Mouse (Mus musculus) right cerebral cortex, adult 18-20 months (tissue): ENCODE measurements around the gene Gm20388.
A peak's percentile ranks its signal among the peaks of the same experiment; 100 is the strongest.

Experiments used
- DNase-seq: peaks from one replicate; pipeline ENCODE4 v3.0.0; 2022; ENCODE audit warnings: mixed read lengths

The Gm20388 gene

DNA sequence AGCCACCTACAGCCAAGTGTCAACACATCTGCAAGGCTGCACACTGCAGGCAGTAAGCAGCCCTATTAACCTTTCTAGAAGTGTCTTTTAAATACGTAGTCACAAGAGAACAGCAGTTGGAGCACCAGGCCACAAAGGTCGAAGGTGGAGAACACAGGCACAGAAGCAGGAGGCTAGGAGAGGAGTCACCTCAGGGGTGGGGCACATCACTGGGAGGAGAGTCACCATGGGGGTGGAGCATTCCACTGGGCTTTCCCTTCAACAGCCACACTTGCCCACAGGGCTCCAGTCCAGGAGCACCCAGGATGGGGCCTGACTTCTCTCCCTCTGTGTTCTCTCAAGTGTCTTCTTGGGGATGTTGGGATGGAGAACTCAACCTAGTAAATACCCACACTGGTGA is 185.8 kb downstream of the Gm20388 start:
- DNase-seq, result no peak

DNA sequence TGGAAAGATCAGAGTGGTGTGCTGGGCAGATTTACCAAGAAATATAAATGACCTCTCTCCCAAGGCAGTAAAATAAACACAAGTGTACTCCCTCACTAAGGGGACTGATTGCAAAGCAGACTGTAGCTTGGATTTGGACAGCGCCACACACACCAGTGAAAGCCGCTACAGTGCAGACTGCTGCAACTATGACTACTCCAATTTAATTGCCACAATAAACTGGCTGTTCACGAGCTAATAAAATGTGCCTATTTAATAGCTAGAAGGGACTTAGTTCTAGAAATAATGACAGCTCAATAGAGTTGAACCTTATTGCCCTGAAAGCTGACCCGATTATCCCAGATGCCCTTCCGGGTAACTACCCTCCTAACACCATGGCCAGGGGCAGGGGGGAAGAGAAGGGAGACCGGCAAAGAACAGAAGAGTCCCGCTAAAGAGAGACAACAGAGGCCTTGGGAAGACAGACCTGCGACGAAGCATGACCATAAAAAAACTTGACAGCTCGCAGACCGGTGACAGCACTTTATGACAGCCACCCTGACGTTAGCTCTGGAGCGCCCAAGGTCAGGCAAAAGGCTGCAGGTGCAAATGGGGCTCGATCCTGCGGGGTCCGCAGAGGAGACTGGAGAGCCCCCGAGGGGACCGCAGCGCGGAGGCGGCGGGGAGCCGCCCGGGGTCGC is 189.9 kb downstream of the Gm20388 start:
- DNase-seq, result no peak

DNA sequence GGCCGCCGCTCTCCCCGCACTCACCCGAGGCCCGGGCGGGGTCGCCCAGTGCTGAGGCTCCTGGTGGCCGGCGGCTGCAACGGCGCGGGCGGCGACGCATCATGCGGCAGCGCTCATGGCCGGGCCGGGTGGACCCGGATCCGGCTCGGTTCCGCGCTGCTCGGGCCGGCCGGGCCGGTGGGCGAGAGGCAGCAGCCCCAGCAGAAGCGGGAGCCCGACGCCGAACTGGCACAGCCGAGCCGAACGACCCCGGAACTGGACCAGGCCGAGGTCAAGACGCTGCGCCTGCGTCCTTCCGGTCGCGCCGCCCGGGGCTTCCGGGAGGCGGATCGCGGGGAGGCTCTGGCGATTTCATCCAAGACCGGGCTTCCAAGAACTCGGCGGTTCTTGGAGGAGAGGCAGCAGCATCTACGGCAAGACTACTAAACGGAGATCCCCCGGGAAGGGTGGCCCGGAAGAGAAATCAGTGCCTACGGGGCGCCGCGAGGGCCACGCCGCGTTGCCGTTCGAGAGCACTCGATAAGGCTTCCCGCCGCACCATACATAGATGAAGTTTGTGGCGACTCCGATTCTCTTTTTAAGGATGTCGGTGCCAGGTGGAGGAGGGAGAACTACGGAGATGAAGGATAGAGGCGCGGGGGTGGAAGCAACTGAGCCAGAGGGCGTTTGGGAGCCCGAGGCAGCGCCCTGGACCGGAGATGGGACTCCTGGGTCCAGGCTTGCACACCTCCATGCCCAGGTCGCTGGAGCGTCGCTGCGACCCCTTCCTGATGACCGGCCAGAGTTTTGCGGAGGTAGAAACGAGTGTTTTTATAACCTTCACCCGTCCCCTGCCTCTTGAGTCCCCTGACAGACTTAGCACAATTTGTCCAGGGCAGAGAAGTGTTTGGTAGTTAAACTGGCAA is 190.7 kb downstream of the Gm20388 start, which contains the start of gene Zdhhc7:
Zdhhc7 (minus strand) TSS at position 415 of the 905 bp plus-strand sequence.
- DNase-seq, result peak; percentile 90

DNA sequence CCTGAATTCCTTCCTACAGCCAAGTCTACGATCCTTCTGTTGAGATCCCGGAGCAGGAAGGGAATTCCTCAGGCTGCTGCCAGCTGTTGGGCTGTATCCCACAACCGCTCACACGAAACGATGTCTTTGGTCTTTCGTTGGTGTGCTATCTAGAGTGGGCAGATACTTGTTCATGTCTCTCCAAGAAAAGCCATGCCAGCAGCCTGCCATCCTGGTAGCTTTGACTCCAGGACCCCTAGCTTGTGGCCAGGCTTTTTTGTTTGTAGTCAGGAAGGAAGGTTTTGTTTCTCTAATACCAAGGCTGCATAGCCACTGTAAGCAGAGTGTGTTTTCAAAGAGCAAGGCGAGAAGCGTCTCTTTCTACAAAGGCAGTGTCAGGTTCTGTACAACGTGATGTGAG is 193.3 kb downstream of the Gm20388 start:
- no peak for DNase-seq

DNA sequence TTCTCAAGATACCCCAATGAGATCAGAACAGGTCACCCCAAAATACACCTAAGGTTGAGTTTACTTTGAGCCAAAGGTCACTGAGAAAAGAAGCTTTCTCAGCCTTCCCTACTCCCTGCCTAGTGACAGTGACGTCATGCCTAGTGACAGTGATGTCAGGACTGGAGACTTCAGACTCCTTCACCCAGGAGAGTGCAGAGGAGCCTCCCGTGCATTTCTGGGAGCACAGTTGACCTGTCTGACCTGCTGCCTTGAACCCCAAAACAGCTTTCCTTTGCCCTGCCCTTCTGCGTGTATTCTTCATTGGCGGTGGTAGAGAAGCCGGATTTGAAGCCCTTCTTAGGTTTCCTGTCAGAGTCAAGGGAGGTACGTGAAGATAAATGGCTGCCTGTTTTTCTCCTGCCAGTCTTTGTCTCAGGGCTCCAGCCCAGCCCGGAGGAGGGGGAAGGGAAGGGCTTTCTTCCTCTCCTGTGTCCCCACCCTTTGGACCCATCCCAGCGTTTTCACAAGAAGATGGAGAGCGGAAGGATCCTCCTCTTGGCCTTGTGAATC is 194.2 kb downstream of the Gm20388 start:
- no peak for DNase-seq

DNA sequence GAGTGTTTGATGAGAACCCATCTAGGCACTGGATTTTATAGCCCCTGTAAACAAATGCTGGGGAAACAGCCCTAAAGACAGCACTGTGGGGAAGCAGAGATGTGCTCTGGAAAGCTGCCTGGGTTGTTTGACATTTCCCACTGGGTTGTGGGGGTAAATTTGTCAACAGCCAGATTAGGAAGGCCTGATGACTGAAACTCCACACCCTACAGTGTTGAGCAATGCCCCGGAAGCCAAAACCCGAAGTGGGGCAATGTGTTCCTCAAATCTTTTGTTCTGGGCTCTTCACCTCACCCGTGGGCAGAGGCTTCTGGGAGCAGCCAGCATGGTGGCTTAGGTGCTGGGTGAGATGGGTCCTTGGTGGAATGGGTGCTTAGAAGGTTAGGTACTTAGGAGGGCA is 198.5 kb downstream of the Gm20388 start:
- DNase-seq, result no peak

DNA sequence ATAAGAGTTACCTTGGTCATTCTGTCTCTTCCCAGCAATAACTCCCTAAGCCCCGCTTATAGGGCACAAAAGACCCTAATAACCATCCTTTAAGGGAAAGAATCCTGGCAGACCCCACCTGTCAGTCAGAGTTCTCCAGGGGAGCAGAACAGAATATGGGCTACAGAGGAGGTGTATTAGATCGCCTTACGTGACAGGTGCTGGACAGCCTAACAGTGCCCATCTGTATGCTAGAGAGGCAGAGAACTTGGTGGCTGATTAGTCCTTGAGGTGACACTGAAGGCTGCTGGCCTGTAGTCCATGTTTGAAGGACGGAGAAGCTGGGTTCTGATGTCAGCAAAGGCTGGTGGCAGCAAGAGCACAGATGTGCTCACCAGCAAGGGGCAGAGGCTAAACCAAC is 200.3 kb downstream of the Gm20388 start:
- no peak for DNase-seq

DNA sequence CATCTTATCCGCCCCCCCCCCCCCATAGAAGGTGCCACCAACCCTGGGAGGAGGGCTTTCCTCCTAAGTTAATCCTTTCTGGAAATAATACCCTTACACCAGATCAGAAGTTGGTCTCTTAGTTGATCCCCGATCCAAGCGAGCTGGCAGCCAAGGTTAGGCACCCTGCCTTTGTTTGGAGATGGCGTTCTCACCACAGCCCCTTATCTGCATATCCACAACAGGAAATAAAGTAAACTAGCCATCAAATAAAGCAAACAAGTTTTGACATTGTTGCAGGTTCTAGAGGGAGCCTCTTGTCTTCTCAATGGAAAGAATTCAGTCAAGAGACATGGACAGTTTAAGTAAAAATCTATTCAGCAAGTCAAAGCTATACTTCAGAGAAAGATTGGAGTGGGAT is 200.7 kb downstream of the Gm20388 start:
- DNase-seq, result no peak

DNA sequence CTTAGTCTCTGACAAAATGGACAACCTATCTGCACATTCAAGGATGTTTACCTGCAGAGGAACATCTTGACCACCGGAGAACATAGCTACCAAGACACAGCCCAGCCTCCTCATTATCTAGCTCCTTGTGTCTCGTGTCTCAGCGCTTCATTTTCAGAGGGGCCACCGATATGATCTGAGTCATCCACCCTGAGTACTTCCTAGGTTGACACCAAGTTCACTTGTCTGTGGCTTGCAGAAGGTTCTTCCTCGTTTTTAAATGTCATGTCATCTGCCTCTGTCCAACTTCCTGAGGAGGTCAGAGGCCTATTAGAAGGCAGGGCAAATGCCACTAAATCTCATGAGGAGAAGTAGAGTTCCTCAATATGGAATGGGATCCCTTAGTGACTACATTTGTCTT is 201.9 kb downstream of the Gm20388 start:
- DNase-seq, result no peak

DNA sequence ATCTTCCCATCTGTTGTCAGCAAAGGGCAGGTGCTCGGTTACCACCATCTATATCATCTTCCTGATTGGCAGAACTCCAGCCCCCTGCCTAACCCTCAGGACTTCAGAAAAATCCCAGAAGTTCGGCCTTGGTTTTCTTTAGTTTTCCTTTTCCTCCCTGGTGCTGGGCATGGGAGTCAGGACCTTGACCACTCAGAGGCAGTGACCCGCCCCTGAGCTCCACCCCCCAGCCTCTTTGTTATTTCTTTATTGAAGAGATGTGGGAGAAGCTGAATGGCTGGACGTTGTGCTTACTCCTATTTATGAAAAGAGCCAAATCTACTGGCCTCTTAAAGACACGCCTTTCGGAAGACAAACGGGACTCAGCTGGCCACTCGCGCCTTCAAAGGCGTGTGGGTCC is 202.7 kb downstream of the Gm20388 start:
- no peak for DNase-seq

DNA sequence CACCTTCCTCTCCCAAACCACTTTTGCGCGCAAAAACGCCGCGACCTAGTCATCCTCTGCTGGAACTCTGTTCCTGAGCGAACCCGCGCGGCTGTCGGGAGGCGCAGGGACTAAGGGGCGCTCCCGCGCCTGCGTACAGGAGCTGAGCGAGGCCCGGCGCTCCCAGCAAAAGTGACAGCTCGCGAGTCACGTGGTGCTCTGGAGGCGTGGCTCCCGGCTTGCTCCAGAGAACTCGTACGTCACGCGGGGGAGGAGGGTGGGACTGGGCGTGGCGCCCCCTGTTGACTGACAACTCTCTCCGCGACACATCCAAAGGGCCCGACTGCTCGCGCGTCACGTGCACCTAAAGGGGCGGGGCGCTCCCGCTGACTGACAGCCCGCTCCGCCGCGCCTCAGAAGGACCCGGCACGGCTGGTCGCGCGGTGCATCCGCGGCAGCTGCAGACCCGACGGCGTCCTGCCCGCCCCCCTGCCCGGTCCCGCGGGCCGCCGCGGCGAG is 203.2 kb downstream of the Gm20388 start, which contains the start of gene 6430548M08Rik:
6430548M08Rik (plus strand) TSS at position 395 of the 498 bp plus-strand sequence.
- DNase-seq, result peak; percentile 100

DNA sequence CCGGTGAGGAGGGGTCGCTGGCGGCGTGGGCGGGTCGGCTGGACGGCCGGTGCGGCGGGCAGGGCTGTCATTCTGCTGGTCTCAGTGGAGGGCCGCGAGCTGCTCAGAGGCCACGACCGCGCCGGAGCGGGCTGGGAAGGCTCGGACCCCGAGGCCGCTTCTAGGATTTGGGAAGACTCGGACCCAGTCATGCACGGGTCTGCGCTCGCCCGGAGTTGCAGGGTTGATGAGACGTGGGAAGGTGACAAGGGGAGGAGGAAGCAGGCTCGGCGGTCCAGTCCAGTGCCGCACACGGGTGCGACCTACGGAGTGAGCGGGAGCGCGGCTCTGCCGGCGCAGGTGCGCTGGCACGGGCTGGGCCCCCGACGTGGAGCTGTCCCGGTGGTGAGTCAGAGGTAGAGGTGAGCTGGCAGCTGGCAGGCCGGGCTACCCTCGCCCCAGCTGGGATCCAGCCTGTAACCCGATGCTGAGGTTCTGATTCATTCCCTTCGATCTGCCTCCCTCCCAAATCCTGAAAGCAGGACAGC is 203.7 kb downstream of the Gm20388 start:
- peak; percentile 55 for DNase-seq

DNA sequence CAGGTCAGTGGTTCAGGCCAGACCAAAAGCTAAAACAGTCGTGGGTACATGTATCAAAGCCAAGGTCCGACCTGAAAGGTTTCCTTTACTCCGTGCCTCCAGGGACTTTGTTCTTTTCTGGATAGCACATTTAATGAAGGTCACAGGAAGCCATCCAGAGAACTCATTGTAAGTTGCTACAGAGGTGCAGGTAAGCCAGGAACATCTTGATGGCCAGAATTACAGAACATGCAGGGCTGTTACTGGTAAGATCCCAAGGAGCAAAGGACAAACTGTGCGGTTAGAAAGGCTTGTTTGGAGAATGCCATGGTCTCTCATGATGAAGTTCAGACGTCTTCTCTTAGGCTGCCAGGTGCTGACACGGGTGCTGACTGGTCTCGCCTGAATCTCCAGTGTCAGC is 206.0 kb downstream of the Gm20388 start:
- no peak for DNase-seq

DNA sequence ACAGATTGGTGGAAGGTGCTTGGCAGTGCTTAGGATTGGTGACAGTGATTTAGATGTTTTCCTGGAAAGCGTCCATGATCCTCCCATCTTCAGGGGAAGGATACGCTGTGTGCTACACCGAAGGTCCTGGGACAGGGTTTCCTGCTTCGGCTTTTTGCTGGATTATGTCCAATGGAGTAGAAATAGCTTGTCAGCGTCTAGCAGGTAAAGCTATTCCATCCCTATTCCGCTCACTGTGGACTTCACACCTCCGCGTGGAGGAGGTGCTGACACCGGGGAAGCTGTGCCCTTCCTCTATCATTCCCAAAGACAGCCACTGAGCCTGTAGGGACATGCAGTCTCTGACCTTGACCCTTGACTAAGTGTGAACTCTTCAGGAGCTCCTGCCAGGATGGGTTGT is 207.5 kb downstream of the Gm20388 start:
- no peak for DNase-seq

DNA sequence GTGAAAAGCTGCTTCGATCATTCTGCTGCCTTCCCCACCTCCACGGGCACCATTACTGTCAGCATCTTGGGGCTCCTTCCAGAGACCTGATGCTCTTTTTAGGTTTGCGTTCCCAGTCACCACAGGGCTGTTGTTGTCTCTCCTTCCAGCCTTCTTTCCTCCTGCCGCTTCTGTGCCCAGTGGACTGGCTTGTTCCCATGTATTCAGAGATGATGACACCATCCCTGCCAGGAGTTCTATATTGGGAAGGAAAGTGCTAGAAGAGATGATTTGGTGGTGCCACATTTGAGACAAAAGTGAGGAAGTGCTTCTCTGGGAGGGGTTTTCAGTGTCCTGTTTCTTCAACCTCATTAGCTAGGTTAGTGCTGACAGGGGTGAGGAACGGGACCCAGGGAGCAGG is 208.2 kb downstream of the Gm20388 start:
- no peak for DNase-seq

DNA sequence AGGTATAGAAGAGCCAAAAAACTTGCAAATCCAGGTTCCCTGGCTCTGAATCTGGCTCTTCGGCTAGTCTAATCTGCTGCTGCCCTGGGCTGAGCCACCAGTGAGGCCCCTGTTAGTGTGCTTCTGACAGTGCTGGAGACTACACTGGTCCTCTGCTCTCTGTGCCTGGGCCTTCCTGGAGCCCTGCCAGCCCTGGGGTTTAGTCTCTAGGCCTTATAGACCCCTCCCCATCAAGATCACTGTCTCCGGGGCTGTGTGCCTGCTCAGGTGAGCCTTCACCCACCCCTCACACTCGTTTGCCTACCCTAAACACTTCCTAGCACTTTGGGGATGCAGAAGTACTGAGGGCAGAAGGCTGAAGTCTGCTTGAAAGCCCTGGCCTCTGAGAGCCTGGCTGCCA is 208.8 kb downstream of the Gm20388 start:
- no peak for DNase-seq

DNA sequence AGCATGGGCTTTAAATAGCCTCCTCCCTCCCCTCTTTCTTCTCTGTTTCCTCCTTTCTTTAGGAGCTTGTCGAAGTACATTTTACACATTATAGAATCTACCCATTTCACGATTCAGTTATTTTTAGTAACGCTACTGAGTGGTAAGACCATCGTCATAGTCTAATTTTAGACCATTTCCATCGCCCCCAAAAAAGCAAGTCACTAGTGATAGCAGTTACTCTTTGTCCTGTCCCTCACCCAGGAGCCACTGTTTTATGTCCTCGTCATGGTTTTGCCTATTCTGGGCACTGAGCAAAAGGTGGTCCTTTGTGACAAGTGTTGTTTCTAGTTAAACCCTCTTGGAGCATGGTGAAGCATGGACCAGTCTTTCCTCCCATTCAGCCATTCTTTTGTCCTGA is 209.3 kb downstream of the Gm20388 start:
- DNase-seq, result no peak

DNA sequence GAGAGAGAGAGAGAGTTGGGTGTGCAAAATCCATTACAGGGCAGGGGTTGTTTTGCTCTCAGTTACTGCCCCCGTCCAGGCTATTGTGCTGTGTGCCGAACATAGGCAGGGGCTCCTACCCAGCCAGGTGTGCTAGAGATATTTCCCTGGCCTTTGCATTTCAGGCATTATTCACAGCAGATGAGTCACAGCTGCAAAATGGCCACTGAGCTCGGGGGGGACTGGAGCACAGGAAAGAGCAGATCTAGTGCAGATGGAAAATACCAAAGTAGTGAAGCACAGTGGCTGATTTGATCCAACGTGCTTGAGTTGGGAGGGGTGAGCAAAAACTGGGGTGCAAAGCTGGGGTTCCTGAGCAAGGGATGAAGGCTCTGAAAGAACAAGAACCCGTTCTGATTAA is 210.3 kb downstream of the Gm20388 start:
- DNase-seq, result no peak

DNA sequence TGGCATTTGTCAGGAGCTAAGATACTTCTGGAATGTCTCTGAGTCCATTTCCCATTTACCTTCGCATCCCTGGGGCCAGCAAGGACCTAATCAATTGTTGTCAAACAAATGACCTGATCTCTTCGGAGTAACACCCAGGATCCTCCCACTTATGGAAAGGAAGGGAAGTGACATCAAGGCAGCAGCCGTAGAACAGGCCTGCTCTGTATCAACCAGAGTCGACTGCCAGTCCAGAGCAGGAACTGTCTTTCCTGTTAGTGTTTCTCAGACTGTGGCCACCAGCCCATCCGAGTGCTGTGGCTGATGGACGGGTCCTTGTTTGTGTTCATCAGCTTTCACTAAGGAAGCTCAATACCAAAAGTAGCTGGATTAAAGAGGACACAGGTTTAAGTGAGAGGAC is 213.6 kb downstream of the Gm20388 start:
- DNase-seq, result no peak

DNA sequence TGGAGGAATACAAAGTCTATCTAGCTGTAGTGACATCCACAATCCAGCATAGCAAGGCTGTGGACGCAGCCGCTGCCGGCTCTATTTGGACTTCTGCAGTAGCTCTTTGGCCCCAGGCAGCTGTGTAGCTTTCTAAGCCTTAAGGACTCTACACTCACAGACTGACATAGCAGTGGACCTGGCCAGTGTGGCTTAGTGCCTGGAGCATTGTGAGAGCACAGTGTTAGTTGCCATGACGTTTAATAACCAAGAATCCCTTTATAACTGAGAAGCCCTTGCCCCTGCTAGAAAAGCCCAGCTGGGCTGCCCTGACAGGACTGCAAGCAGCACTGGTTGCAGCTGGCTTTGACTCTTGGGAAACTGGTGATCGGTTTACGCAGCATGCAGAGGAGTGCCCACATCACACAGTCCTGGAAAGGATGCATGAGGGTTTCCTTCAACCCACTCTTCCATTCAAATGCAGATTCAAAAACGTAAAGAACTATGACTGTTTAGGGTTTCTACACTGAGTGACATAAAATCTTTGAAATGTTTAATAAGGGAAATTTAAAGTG is 214.3 kb downstream of the Gm20388 start:
- DNase-seq, result no peak

DNA sequence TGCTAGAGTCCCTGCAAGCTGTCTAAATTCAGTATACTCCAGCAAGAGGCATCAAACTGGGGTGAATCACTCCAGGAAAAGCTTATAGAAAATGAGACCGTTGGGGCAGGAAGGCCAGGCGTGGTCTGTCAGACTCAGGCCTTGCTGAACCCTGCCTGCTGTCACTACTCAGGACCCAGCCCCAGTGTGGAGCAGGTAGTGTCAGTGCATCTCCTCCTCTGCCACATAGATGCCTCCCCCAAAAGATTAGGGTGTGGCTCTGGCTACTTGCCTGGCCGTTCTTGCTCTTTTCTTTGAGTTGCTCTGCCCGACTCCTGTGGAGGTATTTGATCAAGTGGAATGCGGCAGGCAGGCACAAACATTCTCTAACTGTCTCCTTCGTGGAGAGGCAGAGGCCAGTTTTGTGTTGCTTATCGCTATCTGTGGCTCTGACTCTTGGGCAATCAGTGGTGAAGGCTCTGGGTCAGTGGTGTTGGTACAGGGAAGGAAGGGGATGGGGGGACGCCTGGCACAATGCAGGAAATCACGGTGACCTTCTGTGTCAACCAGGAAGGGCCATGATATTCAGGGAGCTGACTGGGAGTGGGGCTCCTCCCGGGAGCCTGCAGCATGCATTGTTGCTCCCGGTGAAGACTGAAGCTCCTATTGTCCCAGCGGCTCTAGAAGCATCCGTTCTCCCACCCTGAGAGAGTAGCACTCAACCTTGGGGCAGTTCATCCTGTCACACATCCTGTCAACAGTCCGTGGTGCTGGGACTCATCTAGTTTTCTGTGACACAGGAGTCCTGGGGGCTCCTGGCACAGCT is 215.9 kb downstream of the Gm20388 start:
- DNase-seq, result no peak

DNA sequence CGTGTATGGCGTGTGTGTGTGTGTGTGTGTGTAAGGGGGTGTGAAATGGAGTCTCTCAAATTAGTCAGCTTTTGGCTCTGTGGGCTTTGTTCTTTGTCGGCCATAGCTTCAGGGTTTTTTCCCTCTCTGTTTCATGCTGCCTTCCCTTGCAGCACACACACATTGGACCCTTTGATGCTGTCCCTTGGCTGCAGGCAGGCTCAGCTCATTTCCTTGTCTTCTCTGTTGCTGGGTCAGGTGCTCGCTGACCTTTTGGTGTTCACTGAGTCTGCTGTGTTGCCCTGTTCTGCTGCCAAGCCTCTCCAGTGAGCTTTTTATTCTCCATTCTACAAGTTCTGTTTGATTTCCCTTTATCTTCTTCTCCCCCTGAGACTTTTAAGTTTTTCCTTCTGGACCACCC is 218.9 kb downstream of the Gm20388 start:
- no peak for DNase-seq
